Mouse (Mus musculus) frontal cortex, postnatal 10 days (tissue): ENCODE data around the gene Gm9918.
"Not testable (repeated sequence)": the region's sequence is repeated elsewhere in the genome, so short reads cannot be mapped to it uniquely, and the experiment has no call there.

Source experiments
- DNase-seq, 2 experiments: peaks; one replicate each; pipeline ENCODE4 v3.0.0; 2022; ENCODE audit warnings: low spot score in 2 of 2, mixed read lengths in 1 of 2

Gene Gm9918

DNA sequence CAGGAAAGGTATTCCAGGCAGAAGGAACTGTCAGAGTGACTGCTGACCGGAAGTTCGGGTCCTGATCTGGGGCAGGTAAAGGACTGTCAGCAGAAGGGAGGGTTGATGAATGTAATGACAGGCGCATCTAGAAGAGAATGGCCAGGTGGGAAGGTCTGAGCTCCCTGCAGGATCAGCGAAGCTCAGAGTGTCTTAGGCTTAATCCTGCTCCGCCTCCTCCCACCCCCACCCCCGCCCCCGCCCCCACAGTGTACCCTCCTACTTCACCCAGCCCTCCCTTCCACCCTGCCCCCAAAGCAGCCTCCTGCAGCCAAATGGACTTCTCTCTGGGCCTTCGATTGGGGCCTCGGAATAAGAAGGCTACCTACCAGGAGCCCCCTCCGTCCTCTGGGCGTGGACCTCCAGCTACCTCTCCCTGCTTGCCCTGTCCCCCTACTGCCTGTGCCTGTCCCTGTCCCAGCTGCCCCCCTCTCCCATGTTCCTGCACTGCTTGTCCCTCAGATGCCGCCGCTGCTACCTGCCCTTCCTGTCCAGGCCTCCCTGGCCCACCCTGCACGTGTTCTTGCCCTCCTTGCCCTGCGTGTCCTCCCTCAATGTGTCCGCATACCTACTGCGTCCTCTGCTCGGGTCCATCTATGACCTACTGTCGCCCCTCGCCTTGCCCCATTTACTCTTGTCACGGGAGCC is at the start of gene Gm9918:
TSS of gene Gm9918 (plus strand) at position 290 of the 687 bp plus-strand sequence.
- no peak for DNase-seq

DNA sequence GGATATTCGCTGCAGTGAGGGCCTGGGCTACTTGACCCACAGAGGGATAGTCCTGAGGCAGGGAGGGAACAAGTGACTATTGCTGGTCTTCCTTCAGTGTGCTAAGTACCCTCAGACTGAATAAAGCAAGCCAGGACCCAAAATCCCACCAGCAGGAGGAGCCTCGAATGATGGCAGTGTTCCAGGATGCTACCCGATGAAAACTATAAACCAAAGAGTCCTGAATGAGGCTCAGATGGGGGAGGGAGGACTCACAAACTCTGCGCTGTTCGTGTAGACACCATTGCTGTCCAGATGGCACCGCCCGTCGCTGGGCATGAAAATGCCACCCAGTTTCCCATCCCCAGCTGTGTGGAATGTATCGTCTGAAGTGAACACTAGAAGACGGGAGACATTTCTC is 48.0 kb upstream of the Gm9918 start:
- DNase-seq: no peak

GRCm38 (mm10) chr15:102224186-102224991 is 46.0 kb upstream of the Gm9918 start:
- DNase-seq: peak in 1 of 2 experiments; percentile 78

GRCm38 (mm10) chr15:102224992-102225617 is 45.3 kb upstream of the Gm9918 start:
- DNase-seq: no peak

- not testable (repeated sequence) for DNase-seq
Measured at GRCm38 (mm10) chr15:102225619-102226018, 44.7 kb upstream of the Gm9918 start.

DNA sequence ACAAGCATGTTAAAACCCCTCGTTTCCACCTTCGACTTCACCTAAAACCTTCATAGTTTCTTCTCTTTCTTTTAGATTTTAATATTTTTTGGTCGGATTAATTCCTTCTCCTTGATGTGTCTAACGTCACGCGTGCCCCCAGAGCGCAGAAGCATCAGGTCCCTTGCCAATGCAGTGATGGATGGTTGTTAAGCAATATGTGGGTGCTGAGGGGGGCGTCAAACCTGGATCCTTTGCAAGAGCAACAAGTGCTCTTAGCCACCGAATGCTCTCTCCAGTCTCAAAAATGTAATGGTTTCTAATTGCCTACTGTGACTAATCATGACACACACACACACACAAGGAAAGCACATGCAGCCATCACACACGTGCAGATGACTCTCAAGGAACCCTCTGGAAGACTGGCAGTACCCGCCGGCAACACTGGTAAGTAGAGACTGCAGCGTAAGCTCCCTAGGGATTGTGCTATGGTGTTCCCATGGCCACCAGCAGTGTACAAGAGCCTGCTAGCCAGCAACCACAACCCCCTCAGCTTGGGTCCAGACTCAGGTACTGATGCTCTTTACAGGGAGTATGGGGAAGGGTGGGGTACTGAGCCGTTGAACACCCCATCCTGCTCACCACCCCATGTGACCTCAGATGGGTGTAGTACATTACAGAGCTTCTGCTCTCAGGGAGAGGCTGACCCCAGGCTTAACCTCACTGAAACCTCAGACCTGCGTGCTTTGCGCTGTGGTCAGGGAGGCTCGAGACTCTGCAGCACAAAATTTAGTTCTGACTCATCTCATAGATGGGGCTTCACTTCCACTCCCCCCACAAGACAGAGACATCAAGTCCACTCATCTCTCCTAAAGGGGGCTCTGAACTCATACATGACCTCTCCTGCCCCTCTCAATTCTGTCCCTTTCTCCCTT is 39.7 kb upstream of the Gm9918 start:
- no peak for DNase-seq

- DNase-seq: no peak
Measured at GRCm38 (mm10) chr15:102231748-102232147, 38.6 kb upstream of the Gm9918 start, which contains the start of gene Itgb7. Gene Itgb7, minus strand, starts transcription at chr15:102231944.

GRCm38 (mm10) chr15:102232764-102233163 is 37.6 kb upstream of the Gm9918 start:
- DNase-seq: no peak

- no peak for DNase-seq
Measured at GRCm38 (mm10) chr15:102233896-102234295, 36.5 kb upstream of the Gm9918 start.

GRCm38 (mm10) chr15:102235371-102236027 is 34.9 kb upstream of the Gm9918 start:
- no peak for DNase-seq

DNA sequence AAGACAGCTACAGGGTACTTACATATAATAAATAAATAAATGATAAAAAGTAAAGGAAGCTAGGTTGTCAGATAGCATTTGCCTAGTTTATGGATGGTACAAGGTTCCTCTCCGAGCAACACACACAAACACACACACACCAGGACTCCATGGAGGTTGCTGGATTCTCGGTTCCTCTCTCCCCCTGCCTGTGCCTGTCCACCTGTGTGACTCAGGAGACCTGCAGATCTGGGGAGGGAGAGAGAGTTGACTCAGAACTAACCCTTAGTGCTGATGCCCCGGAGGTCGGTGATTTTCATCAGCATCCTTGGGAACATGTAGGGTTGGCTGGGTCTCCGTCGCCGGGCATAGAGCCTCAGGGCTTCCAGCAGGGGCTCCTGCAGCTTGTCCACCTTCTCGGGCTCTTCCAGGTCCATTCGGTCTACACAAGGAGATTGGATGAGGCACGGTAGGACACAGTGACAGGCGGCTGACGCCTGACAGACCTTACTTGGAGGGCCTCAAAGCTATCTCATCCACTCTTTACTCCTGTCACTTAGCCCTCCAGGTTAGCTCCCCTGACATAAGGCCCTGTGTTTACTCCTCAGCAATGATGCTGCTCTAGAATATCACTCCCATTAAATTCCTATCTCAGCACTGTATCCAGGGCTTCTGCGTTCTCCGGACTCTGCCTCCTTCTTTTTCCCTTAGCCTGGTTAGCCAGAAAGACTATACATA is 31.7 kb upstream of the Gm9918 start:
- no peak for DNase-seq

- peak; percentile 66 to 68 for DNase-seq
Measured at GRCm38 (mm10) chr15:102239260-102239590, 31.1 kb upstream of the Gm9918 start.

GRCm38 (mm10) chr15:102239851-102240250 is 30.5 kb upstream of the Gm9918 start:
- DNase-seq: no peak

- DNase-seq: no peak
Measured at GRCm38 (mm10) chr15:102240607-102241006, 29.8 kb upstream of the Gm9918 start.

DNA sequence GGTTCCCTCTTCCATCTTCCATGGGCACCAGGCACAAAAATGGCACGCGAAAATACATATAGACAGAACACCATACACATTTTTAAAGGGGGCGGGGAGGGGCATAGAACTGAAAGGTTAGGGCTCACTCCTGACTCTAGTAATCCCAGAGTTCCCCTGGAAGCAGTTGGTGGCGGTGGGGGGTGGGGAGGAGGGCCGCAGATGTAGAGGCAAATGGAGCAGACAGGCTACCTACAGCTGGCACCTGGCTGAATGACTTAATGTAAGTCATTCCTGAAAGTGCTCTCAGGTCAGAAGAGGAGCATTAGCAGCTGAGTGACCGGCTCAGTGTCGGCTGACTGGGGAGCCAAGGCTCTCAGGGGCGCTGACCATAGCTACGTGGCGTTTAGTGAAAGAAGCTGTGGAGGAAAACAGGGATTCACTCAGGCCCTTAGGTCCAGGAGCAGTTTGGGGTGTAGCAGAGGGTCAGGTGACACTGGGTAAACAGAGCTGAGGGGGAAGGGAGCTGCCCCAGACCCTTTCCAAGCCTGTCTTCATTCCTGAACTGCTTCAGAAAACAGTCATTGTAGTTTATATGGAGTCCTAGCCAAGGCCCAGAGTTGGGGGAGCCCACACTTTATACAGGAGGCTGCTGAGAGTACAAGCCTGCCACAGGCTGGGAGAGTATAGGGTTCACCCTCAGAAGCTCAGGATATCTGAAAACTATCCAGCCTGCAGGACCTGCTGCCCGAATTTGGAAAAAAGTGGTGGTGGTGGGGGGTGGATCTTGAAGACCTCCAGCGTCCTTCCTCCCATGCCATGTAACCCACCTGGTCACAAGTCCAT is 27.7 kb upstream of the Gm9918 start:
- no peak for DNase-seq

DNA sequence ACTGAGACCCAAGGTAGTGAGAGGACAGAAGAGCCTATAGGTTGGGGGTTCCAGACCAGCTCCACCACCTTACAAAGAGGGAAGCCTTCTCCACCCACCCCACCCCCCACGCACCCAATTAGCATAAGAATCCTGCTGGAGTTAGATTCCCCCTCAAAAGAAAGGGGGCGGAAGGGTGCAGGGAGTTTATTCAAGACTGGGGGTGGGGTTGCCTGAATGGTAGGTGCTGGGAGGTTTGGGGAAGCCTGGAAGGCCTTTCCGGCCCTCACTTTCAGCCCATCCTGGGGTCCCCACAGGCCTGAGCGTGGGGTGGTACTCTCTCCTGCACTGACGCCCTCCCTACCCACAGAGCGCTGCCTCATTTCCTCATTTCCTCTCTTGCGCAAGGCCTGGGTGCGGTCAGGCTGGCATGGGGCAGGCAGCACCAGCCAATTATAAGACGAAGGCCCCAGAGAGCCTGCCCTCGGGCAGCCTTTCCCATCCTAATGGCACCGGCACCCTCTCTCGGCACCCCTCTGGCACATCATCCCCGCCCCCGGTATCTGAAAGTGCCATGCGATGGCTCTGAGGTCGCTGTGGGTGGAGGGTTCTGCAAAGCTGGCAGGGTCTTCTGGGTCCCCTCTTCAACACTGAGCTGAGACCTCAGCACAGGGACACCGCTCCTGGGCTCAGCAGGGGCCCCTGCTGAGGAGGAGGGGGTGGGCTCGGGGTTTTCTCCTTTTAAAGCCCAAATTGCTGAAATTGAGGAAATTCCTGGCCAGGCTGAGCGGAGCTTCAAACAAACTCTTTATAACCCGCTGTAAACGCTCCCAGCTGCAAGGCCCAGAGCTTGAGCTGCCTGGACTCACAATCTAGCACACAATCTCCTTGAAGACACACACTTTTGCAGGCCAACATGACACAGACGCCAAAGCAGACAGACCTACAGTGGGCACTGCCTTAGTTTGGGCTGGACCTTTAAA is 26.9 kb upstream of the Gm9918 start:
- DNase-seq: no peak

DNA sequence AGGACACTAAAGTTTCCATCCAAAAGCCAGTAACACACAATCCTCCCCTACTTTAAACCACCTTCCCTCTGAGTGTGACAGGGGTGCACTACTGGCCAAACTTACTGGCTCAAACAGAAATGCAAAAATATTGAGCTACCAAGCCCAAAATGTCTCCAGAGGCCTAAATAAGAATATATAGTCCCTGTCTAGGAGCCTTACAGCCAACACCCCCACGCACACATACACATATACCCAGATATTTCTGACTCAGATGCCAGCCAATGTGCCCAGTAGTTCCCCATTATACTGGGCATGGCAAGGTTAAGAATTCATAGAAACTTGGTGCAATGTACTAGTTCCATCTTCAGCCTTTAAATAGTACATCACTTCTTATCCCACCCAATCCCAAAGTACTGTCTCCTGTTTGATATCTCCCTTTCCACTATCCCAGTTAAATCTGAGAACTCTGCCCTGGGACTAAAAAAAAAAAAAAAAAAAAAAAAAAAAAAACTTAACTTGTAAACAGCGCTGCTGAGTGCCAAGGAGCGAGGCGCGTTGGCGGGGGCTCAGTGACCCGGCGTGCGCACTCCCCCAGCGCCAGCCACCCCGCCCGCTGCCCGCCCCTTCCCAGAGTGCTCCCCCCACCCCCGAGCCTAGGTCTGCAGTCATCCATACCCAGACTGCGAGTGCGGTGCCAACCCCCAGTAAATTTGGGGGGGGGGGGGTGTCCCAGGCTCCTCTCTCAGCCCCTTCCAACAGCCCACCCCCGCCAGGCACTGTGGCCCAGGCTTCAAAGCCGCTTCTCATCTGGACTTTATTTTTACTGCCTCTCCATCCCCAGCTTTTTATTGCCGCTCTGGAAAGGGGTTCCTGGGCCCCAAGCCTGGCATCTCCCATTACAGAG is 25.8 kb upstream of the Gm9918 start:
- no peak for DNase-seq
